Mouse (Mus musculus) gastrocnemius, adult 18-20 months (tissue): ENCODE results near the gene Itih2. TPM values are rescaled to one million over a fixed set of nuclear protein-coding genes. Genes with fewer than 3 reads are reported as not detected.

Source experiments
- DNase-seq: peaks from one replicate; pipeline ENCODE4 v3.0.0; 2021; ENCODE audit warnings: low spot score
- long read RNA-seq, 2 experiments: library from polyadenylated mRNA; stranded (forward); transcript quantifications; one replicate each; pipeline ENCODE4 v2.0.0; 2021
- total RNA-seq, 2 experiments: library from RNA; stranded (reverse); gene quantifications; 2 replicates each; pipeline ENCODE4 v1.2.3; 2021

Gene Itih2
- 1 to 10 TPM in 1 of 2 experiments, under 1 TPM in 1; 0.23 to 1.1 TPM for total RNA-seq
- long read RNA-seq, experiment 1 = 0 reads
- long read RNA-seq, experiment 2 = 0 reads

DNA sequence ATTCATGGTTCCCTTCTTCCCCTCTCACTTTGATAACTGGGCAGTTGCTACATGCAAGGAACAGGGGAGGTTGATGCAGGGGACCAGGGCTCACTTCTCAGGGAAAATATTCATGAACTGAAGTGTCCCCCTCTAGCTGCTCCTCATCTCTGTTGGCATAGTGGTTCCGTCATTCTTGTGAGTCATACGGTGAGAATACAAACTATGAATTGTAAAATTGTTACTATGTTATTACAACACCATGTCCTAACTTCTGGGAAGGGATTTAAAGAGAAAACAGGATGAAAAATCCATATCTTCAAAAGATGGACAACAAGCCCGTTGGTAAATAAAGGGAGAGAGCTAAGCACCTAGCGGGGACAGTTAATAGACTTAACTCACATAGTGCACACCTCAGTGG lies at the start of gene Itih2:
Gene Itih2, minus strand, starts transcription at position 101 of the 400 bp plus-strand sequence.
- DNase-seq = no peak

DNA sequence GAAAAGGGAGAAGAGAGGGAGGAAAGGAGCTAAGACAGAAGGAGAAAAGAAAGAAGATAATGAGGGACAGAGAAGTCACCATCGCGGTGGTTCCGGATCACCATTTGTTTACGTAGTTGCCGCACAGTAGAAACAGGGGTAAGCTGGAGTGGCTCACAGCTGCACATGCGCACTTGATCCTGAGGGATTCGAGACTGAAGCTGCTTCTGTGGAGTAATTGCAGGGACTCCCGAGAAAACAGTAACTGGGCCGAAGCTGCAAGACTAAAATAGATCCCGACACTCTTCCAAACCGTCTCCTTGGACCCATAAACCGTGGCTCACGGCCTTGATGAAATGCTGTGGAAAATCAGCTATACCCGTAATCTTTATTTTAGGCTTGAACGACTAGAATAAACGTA lies 38.8 kb upstream of the Itih2 start:
- peak; percentile 40 for DNase-seq

DNA sequence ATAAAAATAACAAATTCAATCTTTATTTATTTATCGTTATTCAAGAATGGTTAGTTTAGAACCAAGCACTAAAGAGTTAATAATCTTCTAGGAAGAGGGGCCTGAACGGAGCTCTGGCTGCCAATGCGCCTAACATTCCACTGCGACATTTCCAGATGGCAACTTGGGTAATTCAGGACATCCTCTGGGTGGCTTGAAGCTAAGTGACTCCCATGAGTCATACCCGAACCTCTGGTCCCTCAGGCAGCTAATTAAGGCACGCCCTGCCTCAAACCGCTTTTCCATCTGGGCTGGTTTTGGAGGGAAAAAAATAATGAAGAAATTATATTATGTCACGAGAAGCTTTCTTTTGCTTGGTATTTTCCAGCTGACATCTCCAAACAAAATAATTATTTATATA lies 36.8 kb upstream of the Itih2 start:
- peak; percentile 47 for DNase-seq

DNA sequence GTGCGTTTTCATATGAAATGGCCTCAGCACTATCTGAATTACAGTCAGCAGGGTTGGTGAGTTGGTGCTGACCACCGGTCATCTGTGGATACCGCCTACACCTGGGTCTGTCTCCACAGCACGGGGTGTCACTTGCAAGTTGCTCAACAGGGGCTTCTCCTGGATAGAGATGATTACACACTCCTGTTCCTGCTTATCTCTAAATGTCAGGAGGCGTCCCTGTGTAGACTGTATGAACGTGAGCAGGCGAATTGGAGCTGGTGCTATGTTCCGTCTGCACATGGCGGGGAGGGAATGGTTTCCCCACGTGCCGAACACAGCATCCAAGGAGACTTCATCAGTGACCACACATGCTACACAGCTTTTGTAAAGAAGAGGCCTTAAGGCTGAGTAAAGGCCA lies 36.1 kb upstream of the Itih2 start:
- DNase-seq = no peak

DNA sequence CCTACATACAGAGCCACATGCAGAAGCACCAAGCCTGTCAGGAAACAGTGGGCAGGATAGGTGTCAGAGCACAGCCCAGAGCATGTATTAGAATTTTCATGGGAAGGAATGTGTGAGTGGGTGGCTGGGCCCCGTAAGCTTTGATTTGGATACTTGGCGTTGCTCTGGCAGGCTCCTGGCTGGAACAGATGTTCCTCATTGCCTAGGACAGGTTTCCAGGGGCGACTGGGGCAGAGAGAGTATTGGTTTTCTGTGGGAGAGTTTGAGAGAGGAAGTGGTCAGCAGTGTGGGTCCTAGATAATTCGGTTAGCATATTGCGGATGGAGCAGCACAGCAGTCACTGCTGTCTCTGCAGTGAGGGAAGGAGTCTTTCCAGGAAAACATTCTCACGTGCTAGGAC lies 35.4 kb upstream of the Itih2 start:
- no peak for DNase-seq

DNA sequence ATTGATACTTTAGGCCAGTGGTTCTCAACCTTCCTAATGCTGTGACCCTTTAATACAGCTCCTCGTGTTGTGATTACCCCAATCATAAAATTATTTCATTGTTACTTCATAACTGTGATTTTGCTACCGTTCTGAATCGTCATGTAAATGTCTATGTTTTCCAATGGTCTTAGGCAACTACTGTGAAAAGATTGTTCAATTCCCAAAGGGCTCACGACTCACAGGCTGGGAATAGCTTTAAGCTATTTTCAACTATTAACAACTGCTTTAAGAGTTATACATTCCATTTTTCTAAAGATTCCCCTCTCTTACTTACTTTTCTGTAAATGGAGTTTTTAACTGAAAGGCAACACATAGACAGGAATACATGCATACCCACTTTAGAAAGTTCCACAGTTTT lies 30.8 kb upstream of the Itih2 start:
- DNase-seq = no peak

DNA sequence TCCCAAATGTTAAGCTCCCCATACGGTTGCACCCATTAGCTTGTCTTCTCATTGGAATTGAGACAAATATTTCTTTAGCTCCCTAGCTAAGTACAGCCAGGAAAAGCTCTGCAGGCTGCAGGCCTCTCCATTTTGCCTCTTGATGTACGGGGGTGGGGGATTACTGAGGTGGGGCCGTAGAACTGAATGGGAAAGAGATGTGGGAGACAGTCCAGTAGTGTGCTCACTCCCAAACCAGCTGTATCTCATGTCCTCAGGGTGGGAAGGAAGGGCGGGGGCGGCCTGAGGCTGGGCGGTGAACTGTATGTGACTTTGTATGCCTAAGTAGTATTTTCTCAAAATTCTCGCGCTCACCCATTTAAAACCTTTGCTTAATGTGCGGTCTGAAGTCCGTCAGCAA lies 26.0 kb upstream of the Itih2 start:
- no peak for DNase-seq

DNA sequence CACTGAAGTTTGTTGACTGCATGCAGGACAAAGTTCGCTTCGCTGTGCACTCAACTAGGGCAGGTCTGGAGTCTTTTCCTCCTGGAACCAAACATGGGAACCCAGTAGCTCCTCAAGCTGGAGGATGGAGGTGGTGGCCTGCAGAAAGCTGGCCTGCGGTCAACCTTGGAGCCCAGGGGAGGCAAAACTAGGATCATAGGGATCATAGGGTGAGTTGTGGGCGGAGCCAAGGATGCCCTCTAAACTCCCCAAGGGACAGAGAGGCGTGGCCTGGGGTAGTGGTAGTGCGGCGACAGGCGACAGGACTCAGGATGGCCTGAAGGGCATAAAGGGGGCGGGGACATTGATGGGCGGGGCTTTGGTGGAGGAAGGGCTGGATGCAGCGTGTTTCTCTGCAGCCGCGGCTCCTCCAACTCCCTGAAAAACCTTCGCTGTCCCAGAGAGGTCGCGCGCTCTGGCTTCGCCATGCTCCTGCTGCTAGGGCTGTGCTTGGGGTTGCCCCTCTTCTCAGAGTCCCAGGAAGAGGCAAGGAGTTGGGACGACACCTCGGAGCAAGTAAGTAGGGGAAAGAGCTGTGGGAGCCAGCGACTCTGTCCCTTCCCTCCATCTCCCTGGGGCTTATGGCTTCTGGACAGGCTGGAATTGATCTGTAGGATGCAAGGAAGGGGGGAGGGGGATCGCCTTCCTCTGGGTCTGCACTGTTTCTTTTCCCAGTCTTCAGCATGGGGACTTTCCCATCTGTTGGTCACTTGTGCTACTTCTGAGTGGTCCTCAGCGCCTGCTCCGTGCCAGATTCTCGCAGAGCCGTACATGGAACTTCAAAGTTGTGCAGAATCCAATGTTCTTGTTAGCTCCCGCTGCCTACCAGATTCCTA lies 22.2 kb upstream of the Itih2 start, which contains the start of gene Itih5:
Gene Itih5, plus strand, starts transcription at position 371 of the 875 bp plus-strand sequence.
- peak; percentile 34 for DNase-seq

DNA sequence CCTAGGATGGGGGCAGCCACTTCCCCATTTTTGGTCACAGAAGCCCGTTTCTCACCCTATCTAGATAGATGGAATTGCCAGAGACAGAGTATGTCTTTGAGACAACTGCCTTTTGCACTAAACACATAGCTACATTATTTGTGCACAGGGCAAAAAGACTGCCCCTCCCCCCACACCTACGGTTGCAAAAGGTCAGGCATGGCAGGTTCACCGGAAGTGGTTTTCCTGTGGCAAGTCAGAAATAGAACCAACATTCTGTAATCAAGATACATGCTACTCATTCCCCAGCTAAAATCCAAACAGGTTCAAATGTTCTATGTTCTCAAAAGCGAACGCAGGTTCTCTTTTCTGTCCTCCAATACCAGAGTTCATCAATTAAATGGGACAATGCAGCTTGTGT lies 21.4 kb upstream of the Itih2 start:
- DNase-seq = no peak

DNA sequence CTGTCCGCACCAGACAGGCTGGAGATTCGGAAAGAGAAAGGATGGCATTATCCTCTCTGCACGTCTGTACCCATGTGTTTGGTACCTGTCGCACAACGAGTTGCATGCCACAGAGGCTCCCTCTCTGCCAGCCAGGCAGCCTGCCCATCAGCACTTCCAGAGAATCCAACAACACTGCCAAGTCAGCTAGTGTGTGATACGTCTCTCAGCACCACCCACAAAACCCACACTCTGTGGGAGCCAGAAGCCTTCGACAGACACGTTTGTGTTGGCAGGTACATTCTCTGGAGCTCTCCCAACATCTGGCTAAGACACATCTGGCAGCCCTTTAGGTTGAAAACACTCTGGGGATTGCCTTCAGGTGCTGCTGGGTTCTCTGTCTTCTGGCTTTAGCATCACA lies 16.0 kb upstream of the Itih2 start:
- no peak for DNase-seq

DNA sequence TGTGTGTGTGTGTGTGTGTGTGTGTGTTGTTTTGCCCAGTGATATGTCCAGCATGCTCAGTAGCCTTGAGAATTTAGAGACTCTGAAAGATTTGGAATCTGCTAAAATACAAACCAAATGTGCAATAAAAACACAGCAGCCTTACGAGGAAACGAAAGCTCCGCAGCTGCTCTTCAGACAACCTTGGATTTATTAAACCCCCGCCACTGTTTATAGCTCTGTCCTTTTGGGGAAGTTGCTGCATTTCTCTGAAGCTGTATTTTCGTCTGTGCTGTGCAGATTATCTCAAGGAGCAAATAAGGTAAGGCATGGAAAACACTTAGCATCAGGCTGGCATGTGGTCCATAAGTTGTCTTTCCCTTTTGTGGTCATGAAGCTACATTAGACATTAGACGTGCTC lies 14.3 kb upstream of the Itih2 start:
- DNase-seq = no peak

DNA sequence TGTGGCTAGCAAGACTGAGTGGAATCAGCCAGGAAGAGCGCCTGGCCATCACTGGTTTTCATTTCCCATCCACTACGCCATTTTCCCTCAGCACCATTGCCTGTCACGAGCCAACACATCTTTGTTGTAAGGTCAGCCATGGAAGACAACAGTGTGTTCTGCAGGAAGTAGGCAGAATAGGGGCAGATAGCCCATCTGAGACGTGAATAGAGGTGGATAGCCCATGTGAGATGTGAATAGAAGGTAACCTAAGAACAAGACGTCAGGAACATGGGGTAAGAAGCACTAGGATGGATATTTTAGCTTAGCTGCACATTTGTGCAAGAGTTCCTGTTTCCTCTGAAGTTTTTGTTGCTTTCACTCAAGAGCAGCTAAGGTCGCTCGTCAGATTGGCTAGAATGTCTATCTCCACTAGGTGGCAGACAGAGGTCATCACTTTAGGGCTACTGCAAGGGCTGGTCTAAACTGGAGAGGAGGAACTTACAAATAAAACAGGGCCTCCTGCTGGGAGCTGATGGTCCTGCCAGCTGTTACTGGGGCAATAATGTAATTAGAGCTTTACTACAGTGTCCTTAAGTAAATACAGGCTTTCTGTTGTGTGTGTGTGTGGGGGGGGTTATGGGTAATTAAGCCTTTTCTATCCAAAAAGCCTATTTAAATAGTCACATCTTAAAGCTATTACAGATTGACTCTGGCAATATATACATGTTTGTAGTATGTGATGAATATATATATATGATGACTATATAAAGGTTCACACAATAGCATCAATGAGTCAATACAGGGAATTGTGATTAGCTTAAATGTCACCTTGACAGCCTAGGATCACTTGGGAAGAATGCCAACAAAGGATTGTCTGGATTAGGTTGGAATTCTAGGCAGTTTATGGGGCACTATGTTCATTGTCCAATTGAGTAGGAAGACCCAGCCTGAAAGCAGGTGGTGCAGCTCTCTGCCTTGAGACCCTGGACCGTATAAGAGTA lies 11.6 kb upstream of the Itih2 start:
- peak; percentile 81 for DNase-seq

DNA sequence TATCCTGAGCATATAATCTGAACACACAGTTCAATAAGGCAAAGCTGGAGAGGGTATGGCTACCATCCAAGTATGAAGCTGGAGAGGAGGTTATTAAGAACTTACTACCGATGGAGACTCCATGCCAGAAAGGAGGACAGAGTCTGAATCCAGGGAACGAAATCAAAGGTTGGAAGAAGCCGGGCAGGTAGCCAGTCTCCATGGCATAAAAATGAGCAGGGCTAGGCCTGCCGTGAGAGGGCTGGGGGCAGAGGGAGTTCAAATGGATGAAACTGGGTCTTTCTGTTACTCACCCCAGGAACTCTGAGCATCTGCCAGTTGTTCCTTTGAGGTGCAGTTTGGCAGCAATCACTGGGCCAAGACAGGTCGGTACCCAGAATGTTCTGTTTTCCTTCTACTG lies 9.3 kb upstream of the Itih2 start:
- no peak for DNase-seq

DNA sequence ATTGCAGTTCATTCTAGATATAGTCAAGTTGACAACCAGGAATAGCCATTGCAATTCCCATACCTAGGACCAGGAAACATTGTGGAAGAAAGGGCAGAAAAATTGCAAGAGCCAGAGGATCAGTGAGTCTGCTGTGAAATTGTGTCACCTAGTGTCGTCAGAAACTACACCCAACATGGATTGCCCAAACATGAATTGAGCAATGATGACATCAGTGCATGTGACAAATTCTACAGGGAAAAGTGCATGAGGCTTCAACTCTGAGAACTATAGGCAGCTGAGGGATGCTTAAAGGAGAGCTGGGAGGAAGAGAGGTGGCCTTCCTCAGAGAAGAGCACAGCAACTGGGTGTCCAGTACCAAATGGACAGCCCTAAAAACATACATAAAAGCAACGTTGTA lies 6.1 kb upstream of the Itih2 start:
- DNase-seq = no peak

DNA sequence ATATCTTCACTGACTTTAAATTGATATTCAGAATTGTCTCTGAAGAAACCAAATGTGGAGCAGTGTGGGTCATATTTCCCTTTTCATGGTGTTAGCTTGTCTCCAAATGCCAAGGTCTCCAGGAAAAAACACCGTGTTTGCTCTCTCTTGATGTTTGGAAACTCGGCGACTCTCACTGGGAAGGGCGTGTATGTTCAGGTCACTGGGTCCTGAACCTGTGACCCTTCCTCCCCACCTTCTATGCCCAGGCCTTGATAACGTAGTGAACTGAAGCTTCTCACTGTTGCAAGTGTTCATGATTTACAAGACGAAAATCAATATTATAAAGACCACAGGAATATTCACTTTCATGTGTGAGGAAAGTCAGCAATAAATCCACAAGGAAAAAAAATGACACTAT lies 2.7 kb upstream of the Itih2 start:
- DNase-seq = no peak

DNA sequence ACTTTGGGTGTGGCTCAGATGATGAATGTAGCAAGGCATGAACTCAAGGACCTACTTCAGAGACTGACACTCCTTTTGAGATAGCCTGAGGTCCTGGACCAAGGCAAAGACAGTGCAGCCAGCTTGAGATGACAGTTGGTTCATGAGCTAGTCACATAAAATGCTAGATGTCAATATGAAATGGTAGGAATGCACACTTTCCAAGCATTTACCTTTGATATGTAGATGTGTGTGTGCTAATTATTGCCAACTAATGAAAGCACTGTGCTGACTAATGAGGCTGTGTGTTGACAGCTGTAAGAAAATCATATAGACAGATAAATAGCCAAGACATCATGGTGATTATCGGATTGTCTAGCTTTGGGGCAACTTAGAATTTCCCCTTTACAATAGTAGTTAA lies 932 bp upstream of the Itih2 start:
- no peak for DNase-seq

DNA sequence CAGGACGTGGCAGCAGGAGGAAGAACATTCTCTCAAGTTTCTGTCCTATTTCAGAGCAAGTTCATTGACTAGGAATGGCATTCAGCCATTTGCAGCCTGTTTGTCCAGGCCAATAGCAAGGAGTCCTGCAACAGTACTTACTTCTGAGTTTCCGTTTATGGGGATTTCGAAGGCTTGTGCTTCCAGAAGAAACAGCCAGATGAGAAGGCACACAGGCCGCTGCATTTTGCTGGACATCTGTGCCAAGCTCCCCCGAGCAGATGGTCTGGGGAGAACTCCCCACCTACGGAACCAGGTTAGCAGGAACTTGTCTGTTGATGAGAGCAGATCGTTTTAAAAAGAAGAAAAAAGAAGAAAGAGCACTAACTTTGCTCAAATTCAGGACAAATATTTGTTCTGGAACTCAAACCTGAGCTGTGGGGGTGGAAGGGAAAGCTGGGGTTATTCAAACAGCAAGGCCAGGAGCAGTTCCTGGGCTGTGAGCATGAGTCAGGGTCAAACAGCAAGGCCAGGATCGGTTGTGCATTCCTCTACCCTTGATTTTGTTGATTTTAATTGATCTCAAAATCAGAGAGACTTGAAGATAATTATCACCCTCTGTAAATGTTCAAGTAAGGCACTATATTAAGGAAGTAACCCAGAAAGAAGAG lies 730 bp downstream of the Itih2 start:
- DNase-seq = no peak

DNA sequence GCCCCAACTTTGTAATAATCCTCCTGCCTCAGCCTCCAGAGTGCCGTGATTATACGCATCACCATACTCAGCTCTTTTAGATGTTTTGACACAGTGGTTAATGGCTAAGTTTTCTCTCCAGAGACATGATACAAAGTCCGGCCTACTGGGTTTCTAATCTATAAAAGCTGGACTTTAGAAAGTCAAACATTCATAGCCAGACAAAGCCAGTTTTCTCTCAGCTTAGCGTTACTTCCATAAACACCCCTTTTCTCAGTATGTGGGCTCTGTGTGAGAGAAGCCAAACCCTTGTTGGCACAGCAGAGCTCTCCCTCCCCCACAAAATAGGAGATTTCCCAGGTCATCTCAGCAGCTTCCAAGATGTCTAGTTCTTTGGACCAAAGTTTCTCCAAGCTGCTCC lies 2.6 kb downstream of the Itih2 start:
- no peak for DNase-seq

DNA sequence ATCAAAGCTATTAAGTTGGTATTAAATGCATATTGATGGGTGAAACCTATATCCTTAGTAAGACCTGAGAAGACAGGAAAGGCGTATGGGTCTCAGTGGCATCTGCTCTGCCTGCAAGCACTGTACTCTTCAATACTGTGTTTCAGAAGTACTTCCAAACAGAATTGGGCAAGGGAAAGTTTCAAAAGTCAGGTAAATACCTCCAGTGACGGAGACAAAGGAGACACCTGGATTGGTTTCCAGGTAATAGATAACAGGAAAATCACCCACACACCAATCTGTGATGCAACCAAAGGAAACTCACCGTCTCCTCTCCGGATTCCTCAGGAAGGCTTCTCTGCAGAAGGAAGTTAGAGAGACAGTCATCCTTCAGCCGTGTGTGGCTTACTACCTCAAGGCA lies 3.7 kb downstream of the Itih2 start:
- DNase-seq = no peak

DNA sequence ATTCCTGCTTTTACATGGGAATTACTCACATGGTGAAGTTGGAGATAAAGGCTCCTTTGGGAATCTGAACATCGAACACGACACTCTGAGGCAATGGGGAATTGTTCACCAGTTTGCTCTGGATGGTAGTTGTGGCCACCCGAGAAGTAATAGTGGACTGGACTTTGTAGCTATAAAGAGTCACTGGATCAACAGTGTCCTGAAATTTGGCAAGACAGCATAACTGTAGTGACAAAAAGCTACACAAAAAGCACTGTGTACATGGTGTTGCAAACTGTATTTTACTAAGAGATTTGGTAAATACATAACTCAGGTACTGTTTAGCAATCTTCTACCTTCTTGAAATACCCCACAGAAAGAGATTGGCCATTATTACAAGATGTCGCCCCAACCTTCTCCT lies 5.1 kb downstream of the Itih2 start:
- no peak for DNase-seq

DNA sequence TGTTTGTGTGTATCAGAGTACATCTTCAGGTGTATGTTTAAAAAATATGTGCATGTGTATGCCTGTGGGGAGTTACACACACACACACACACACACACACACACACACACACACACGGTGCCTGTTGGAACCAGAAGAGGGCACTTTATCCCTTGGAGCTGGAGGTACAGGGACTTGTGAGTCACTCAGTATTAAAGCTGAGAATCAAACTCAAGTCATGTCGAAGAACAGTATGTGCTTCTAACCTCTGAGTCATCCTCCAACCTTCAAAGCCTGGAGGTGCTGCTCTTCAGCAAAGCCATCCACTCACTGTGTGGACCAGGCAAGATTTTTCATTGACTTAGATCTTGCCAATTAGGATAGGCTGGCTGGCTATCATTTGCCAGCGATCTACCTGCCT lies 9.4 kb downstream of the Itih2 start:
- no peak for DNase-seq

DNA sequence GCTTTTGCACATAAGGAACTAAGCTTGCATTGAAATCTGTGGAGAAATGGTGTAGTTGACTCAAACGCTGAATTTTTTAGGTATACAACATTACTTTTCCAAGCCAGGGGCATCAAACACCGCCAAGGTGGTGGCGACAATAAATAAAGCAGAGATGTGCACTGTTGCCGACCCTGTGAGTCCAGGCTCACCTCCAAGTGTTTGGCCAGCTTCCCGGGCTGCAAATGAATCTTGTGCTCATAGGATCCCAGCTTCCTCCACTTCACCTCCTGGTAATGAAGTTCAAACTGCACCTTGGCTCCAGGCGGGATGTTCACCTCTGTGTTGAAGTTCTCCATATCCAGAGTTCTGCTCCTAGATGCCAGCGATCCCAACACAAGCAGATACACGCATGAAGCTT lies 11.9 kb downstream of the Itih2 start:
- no peak for DNase-seq
